9 mouse cellular contexts compared by ENCODE assay signal in genomic region chr9:33000691-33001164, GRCm38 (mm10).
DNase-seq lines count a peak whose midpoint lies in the region; ATAC-seq and TF ChIP-seq lines count a peak whose summit lies in the region.
"Had no signal": no experiment of that assay in that cellular context is flagged by ENCODE, and none has a peak within 500 bp of the region (broad histone marks: within the 10 kb centered on the region; RNA-seq: fewer than 3 reads in every experiment).

No protein-coding gene starts in this region.

- H3K4me2 ChIP-seq in hindbrain, postnatal 0 days (ENCODE audit: low read depth, low read length), result no peak overlapping the region
- peak overlapping the region; percentile 39 for H3K4me2 ChIP-seq in embryonic facial prominence, embryonic 14.5 days (ENCODE audit: low read depth, low read length)
- H3K4me2 ChIP-seq in forebrain, embryonic 15.5 days (replicated peaks), result no peak overlapping the region
- H3K4me2 ChIP-seq: liver, embryonic 12.5 days had no signal

- 59% methylated on average over 7 of the region's 7 CpGs for WGBS in hindbrain, embryonic 10.5 days
- 61% methylated on average over 7 of the region's 7 CpGs for WGBS in hindbrain, postnatal 0 days
- WGBS in embryonic facial prominence, embryonic 14.5 days, result 18% methylated on average over 7 of the region's 7 CpGs
- 62% methylated on average over 7 of the region's 7 CpGs for WGBS in forebrain, embryonic 15.5 days

- peaks cover 6% of the 10 kb centered on the region; the same call in 1 of the 2 replicates for H3K9me3 ChIP-seq in hindbrain, embryonic 10.5 days
- H3K9me3 ChIP-seq in hindbrain, postnatal 0 days (ENCODE audit: low read length), result peaks cover 5% of the 10 kb centered on the region; the same call in 1 of the 2 replicates
- peaks cover 6% of the 10 kb centered on the region; the same call in 1 of the 2 replicates for H3K9me3 ChIP-seq in embryonic facial prominence, embryonic 14.5 days (ENCODE audit: control insufficient read depth, low read length)
- H3K9me3 ChIP-seq in forebrain, embryonic 15.5 days, result no peaks in the 10 kb centered on the region
- H3K9me3 ChIP-seq: liver, embryonic 12.5 days had no signal

- ATAC-seq in hindbrain, postnatal 0 days, result no peak
- no peak for ATAC-seq in embryonic facial prominence, embryonic 14.5 days (ENCODE audit: low read depth)
- ATAC-seq in forebrain, embryonic 15.5 days (replicated peaks), result no peak
- ATAC-seq: liver, embryonic 12.5 days had no signal

- no peak overlapping the region for H3K9ac ChIP-seq in hindbrain, postnatal 0 days (replicated peaks; ENCODE audit: low read length)
- no peak overlapping the region; the same call in 1 of the 2 replicates for H3K9ac ChIP-seq in embryonic facial prominence, embryonic 14.5 days (ENCODE audit: low read depth, low read length)
- H3K9ac ChIP-seq in forebrain, embryonic 15.5 days (replicated peaks), result no peak overlapping the region
- H3K9ac ChIP-seq: liver, embryonic 12.5 days had no signal

- intact Hi-C loops in heart, postnatal 10 days (cut with DNase I), result no loop called here

- H3K36me3 ChIP-seq in hindbrain, embryonic 10.5 days, result no peaks in the 10 kb centered on the region
- no peaks in the 10 kb centered on the region for H3K36me3 ChIP-seq in hindbrain, postnatal 0 days (ENCODE audit: insufficient read depth, low read length)
- H3K36me3 ChIP-seq in embryonic facial prominence, embryonic 14.5 days (ENCODE audit: control insufficient read depth, insufficient read depth, low read length), result no peaks in the 10 kb centered on the region
- H3K36me3 ChIP-seq in forebrain, embryonic 15.5 days, result no peaks in the 10 kb centered on the region
- H3K36me3 ChIP-seq: liver, embryonic 12.5 days had no signal

- no peak overlapping the region for H3K27ac ChIP-seq in hindbrain, embryonic 10.5 days
- no peak overlapping the region for H3K27ac ChIP-seq in hindbrain, postnatal 0 days
- 0 out of 2 replicates have a peak overlapping the region, but pooled peaks have one; percentile 21 for H3K27ac ChIP-seq in embryonic facial prominence, embryonic 14.5 days (replicated peaks; ENCODE audit: low read depth, low read length)
- no peak overlapping the region for H3K27ac ChIP-seq in forebrain, embryonic 15.5 days (replicated peaks)
- H3K27ac ChIP-seq: liver, embryonic 12.5 days had no signal

- H3K27me3 ChIP-seq in hindbrain, embryonic 10.5 days (ENCODE audit: insufficient read depth, poor library complexity, severe bottlenecking), result no peaks in the 10 kb centered on the region
- H3K27me3 ChIP-seq in hindbrain, postnatal 0 days (ENCODE audit: insufficient read depth, low read length), result no peaks in the 10 kb centered on the region
- H3K27me3 ChIP-seq in embryonic facial prominence, embryonic 14.5 days (replicated peaks; ENCODE audit: control insufficient read depth, insufficient read depth, low read length), result no peaks in the 10 kb centered on the region
- H3K27me3 ChIP-seq in forebrain, embryonic 15.5 days, result no peaks in the 10 kb centered on the region
- H3K27me3 ChIP-seq: liver, embryonic 12.5 days had no signal

- no peak for TF ChIP-seq CTCF in hindbrain, postnatal 0 days (IDR thresholded peaks at IDR 0.05; ENCODE audit: low read depth)

- peak; percentile 31 for DNase-seq in hindbrain, embryonic 10.5 days (ENCODE audit: low spot score)
- DNase-seq in hindbrain, postnatal 0 days (ENCODE audit: low spot score), result no peak
- DNase-seq in embryonic facial prominence, embryonic 14.5 days (ENCODE audit: low spot score), result peak; percentile 69
- peak; percentile 43 to 45 for DNase-seq in heart, postnatal 10 days
- peak; percentile 8 for DNase-seq in lung, postnatal 14 days
- no peak for DNase-seq in frontal cortex, adult 2 months (ENCODE audit: extremely low spot score in 1 of 2, low spot score in 1 of 2)
- no peak for DNase-seq in layer of hippocampus, adult 11-12 months (ENCODE audit: low spot score)

- no peaks in the 10 kb centered on the region for H3K4me1 ChIP-seq in hindbrain, embryonic 10.5 days (replicated peaks)
- H3K4me1 ChIP-seq in hindbrain, postnatal 0 days (ENCODE audit: insufficient read depth, low read length), result no peaks in the 10 kb centered on the region
- H3K4me1 ChIP-seq in embryonic facial prominence, embryonic 14.5 days (ENCODE audit: control insufficient read depth, insufficient read depth, low read length), result peaks cover 9% of the 10 kb centered on the region; the same call in 1 of the 2 replicates
- no peaks in the 10 kb centered on the region for H3K4me1 ChIP-seq in forebrain, embryonic 15.5 days
- H3K4me1 ChIP-seq: liver, embryonic 12.5 days had no signal

- H3K4me3 ChIP-seq in hindbrain, embryonic 10.5 days, result no peak overlapping the region
- H3K4me3 ChIP-seq in hindbrain, postnatal 0 days (ENCODE audit: low read length), result no peak overlapping the region
- H3K4me3 ChIP-seq in embryonic facial prominence, embryonic 14.5 days (ENCODE audit: low read depth, low read length), result no peak overlapping the region
- H3K4me3 ChIP-seq in forebrain, embryonic 15.5 days, result no peak overlapping the region
- H3K4me3 ChIP-seq: liver, embryonic 12.5 days had no signal

Comparison
In these comparisons a context has a peak if more than half of its experiments do, and no peak if none do; other contexts are left out.
1. DNase-seq: peak in hindbrain, embryonic 10.5 days (single experiment), embryonic facial prominence, embryonic 14.5 days (single experiment), heart, postnatal 10 days (2 of 2) and lung, postnatal 14 days (single experiment); none in hindbrain, postnatal 0 days (single experiment), frontal cortex, adult 2 months (0 of 2) and layer of hippocampus, adult 11-12 months (single experiment).